Mouse (Mus musculus) intestine, embryonic 16.5 days (tissue): ENCODE results near the gene Rnf38. TPM values are rescaled to one million over a fixed set of nuclear protein-coding genes. Genes with fewer than 3 reads are reported as not detected.

ENCODE experiments used
- ATAC-seq: fragments of 200-750 bp; cut with Nextera tagmentation; 2 replicates; pipeline ENCODE4 v1.8.0; 2017; ENCODE audit warnings: moderate TSS enrichment, moderate library complexity
- H3K27ac ChIP-seq: fragments of 300-500 bp; sonication (generic); 2 replicates; pipeline ENCODE4 v1.5.1; 2014; ENCODE audit warnings: mild to moderate bottlenecking, low read length
- H3K27me3 ChIP-seq: fragments of 300-500 bp; sonication (generic); replicated peaks from 2 replicates; pipeline ENCODE4 v1.6.1; 2014; ENCODE audit warnings: low read length, control low read depth, mixed read lengths; ENCODE audit not compliant: control insufficient read depth, insufficient read depth
- H3K36me3 ChIP-seq: fragments of 300-500 bp; sonication (generic); 2 replicates; pipeline ENCODE4 v1.6.1; 2014; ENCODE audit warnings: low read length, control low read depth; ENCODE audit not compliant: control insufficient read depth, insufficient read depth
- H3K4me1 ChIP-seq: fragments of 300-500 bp; sonication (generic); 2 replicates; pipeline ENCODE4 v1.6.1; 2014; ENCODE audit warnings: low read length, control low read depth, mixed read lengths; ENCODE audit not compliant: control insufficient read depth, insufficient read depth
- H3K4me2 ChIP-seq: fragments of 300-500 bp; sonication (generic); 2 replicates; pipeline ENCODE4 v1.6.1; 2014; ENCODE audit warnings: low read depth, low read length, control low read depth
- H3K4me3 ChIP-seq: fragments of 300-500 bp; sonication (generic); 2 replicates; pipeline ENCODE4 v1.5.1; 2014; ENCODE audit warnings: mild to moderate bottlenecking, low read length
- H3K9ac ChIP-seq: fragments of 300-500 bp; sonication (generic); 2 replicates; pipeline ENCODE4 v1.6.1; 2014; ENCODE audit warnings: low read depth, low read length
- H3K9me3 ChIP-seq: fragments of 300-500 bp; sonication (generic); 2 replicates; pipeline ENCODE4 v1.6.1; 2016; ENCODE audit warnings: low read length, control low read depth; ENCODE audit not compliant: control insufficient read depth
- WGBS: fragments of 180-500 bp; shearing (Covaris S2); extraction: QIAGEN DNeasy Blood & Tissue Kit; methylation state at CpG from one replicate; pipeline ENCODE4 v1.1.7; 2014; 5-methylcytosine and 5-hydroxymethylcytosine counted together
- polyA plus RNA-seq: library from polyadenylated mRNA; unstranded; fragments of >200 nt; fragmentation: Nextera tagmentation; extraction: Ambion mirVana; gene quantifications from 2 replicates; pipeline ENCODE4 v1.2.1, GENCODE M21; 2015

The Rnf38 gene
- polyA plus RNA-seq, 1 experiment from 2014 or later, result 10.3 TPM

- no peak for ATAC-seq
- 10% methylated on average over 13 of the region's 13 CpGs for WGBS
Observed at GRCm38 (mm10) chr4:44251966-44252916, 18.7 kb upstream of the Rnf38 start.

GRCm38 (mm10) chr4:44251521-44251920 is 17.9 kb upstream of the Rnf38 start:
- no peak for ATAC-seq

More at GRCm38 (mm10) chr4:44251966-44252916, 18.7 kb upstream of the Rnf38 start:
- H3K9me3 ChIP-seq, result no peaks in the 10 kb centered on the region
- H3K27ac ChIP-seq, result no peak overlapping the region
- no peak overlapping the region for H3K4me3 ChIP-seq
- H3K27me3 ChIP-seq, result peaks cover 2% of the 10 kb centered on the region; the same call in 1 of the 2 replicates
- no peaks in the 10 kb centered on the region for H3K36me3 ChIP-seq
- no peaks in the 10 kb centered on the region for H3K4me1 ChIP-seq
- H3K4me2 ChIP-seq, result no peak overlapping the region
- no peak overlapping the region for H3K9ac ChIP-seq

GRCm38 (mm10) chr4:44249705-44250104 is 16.1 kb upstream of the Rnf38 start:
- no peaks in the 10 kb centered on the region for H3K4me1 ChIP-seq
- H3K4me3 ChIP-seq, result no peak overlapping the region
- H3K4me2 ChIP-seq, result peak overlapping the region; percentile 32; the same call in 1 of the 2 replicates
- H3K36me3 ChIP-seq, result no peaks in the 10 kb centered on the region
- peak; percentile 62; the same call in 1 of the 2 replicates for ATAC-seq
- H3K9me3 ChIP-seq, result no peaks in the 10 kb centered on the region
- WGBS, result 2% methylated on average over 10 of the region's 10 CpGs
- H3K27ac ChIP-seq, result no peak overlapping the region
- peaks cover 2% of the 10 kb centered on the region; the same call in 1 of the 2 replicates for H3K27me3 ChIP-seq
- H3K9ac ChIP-seq, result no peak overlapping the region

More at GRCm38 (mm10) chr4:44251521-44251920, 17.9 kb upstream of the Rnf38 start:
- no peaks in the 10 kb centered on the region for H3K36me3 ChIP-seq
- H3K9me3 ChIP-seq, result no peaks in the 10 kb centered on the region
- H3K9ac ChIP-seq, result no peak overlapping the region
- H3K27me3 ChIP-seq, result peaks cover 2% of the 10 kb centered on the region; the same call in 1 of the 2 replicates
- H3K4me1 ChIP-seq, result no peaks in the 10 kb centered on the region
- H3K27ac ChIP-seq, result no peak overlapping the region
- H3K4me2 ChIP-seq, result no peak overlapping the region
- WGBS, result 82% methylated on average over 5 of the region's 5 CpGs
- H3K4me3 ChIP-seq, result no peak overlapping the region

DNA sequence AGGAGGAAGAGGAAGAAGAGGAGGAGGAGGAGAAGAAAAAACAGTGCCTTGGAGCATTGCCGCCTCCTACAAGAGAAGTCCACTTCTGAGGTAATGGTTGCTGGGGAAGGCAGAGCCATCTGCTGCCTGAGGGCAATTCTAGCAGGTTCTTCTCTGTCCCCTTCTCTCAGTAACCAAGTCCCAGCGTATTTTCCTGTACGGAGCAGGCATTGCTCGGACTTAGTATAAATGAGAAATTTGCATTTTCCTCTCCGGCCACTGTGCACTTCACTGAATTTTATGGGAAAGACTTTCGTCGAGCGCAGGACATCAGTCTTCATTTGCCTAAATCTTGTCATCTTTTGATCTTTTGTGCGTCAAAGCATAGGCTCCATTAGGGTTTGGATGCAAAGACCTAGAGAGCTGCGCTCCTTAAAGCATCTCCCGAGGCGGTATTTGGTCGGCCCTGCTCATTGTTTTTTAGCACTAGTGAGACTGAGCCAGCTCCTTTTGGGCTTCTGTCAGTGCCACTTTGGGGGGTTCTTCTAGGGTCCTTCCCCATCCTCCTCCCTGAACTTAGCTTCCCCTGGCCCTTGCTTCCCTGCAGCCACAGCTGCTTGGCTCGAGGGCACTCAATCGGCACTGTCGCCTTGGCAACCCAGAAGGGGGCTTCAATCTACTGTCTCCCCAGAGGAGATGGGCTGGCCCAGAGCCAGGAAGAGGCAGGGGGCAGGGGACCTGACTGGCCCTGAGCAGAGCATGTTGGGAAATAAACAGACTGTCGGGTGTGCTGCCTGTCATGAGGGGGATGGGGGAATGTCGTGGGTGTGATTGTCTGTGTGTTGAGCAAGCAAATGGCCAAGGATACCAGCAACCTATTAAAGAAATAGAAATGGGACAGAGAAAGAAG is 13.7 kb upstream of the Rnf38 start:
- Histone ChIP-seq H3K4me1 (no peaks in the 10 kb centered on the region), H3K27me3 (peaks cover 2% of the 10 kb centered on the region; the same call in 1 of the 2 replicates), H3K4me2 (no peak overlapping the region), H3K9ac (no peak overlapping the region), H3K36me3 (no peaks in the 10 kb centered on the region), H3K9me3 (no peaks in the 10 kb centered on the region), H3K4me3 (no peak overlapping the region), H3K27ac (no peak overlapping the region)
- 15% methylated on average over 18 of the region's 18 CpGs for WGBS
- ATAC-seq, result no peak

DNA sequence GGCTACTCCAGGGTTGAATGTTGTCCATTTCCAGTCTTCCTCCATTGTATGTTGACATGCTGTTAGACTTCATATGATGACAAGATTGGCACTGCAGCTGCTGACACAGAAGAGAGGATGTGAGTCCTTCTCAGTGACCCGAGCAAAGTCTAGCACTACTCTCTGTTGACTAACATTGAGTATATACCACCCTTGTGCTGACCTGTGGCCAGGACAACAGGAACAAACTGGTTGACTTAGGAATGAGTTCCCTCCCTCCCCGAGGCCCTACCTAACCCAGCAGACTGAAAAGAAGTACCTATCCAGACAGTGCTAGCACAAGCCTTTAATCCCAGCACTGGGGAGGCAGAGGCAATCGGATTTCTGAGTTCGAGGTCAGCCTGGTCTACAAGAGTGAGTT is 12.7 kb upstream of the Rnf38 start:
- no peaks in the 10 kb centered on the region for H3K9me3 ChIP-seq
- 83% methylated on average over 4 of the region's 4 CpGs for WGBS
- no peak overlapping the region for H3K27ac ChIP-seq
- H3K9ac ChIP-seq, result no peak overlapping the region
- ATAC-seq, result no peak
- no peaks in the 10 kb centered on the region for H3K4me1 ChIP-seq
- H3K4me3 ChIP-seq, result no peak overlapping the region
- H3K27me3 ChIP-seq, result peaks cover 2% of the 10 kb centered on the region; the same call in 1 of the 2 replicates
- no peaks in the 10 kb centered on the region for H3K36me3 ChIP-seq
- H3K4me2 ChIP-seq, result no peak overlapping the region

DNA sequence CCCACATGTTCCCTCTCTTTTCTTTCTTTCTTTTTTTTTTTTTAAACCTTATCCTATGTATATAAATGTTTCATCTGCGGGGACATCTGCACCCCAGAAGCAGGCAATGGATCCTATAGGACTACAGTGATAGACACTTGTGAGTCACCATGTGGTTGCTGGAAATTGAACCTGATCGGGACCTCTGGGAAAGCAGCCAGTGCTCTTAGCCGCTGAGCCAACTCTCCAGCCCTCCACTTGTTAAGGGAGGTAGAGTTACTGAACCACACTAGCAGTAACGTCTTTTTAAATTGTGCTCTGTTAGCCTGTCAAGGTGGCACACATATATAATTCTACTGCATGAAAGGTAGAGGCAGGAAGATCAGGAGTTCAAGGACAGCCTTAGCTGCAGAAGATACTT is 8.0 kb upstream of the Rnf38 start:
- no peak overlapping the region for H3K4me3 ChIP-seq
- ATAC-seq, result no peak
- H3K4me1 ChIP-seq, result no peaks in the 10 kb centered on the region
- H3K27me3 ChIP-seq, result no peaks in the 10 kb centered on the region
- no peaks in the 10 kb centered on the region for H3K36me3 ChIP-seq
- no peaks in the 10 kb centered on the region for H3K9me3 ChIP-seq
- no peak overlapping the region for H3K9ac ChIP-seq
- 66% methylated on average over 4 of the region's 4 CpGs for WGBS
- H3K27ac ChIP-seq, result no peak overlapping the region
- no peak overlapping the region for H3K4me2 ChIP-seq

GRCm38 (mm10) chr4:44235946-44236345 is 2.4 kb upstream of the Rnf38 start:
- H3K27ac ChIP-seq, result no peak overlapping the region
- 76% methylated on average over 2 of the region's 2 CpGs for WGBS
- no peaks in the 10 kb centered on the region for H3K36me3 ChIP-seq
- H3K9me3 ChIP-seq, result no peaks in the 10 kb centered on the region
- H3K9ac ChIP-seq, result no peak overlapping the region
- no peak overlapping the region for H3K4me2 ChIP-seq
- no peak for ATAC-seq
- H3K27me3 ChIP-seq, result no peaks in the 10 kb centered on the region
- H3K4me1 ChIP-seq, result peaks cover 18% of the 10 kb centered on the region
- H3K4me3 ChIP-seq, result no peak overlapping the region

- H3K9me3 ChIP-seq, result no peaks in the 10 kb centered on the region
- peak overlapping the region; percentile 83 for H3K4me3 ChIP-seq
- peaks cover 18% of the 10 kb centered on the region for H3K4me1 ChIP-seq
- peak overlapping the region; percentile 93 for H3K4me2 ChIP-seq
- no peaks in the 10 kb centered on the region for H3K36me3 ChIP-seq
- H3K27ac ChIP-seq, result peak overlapping the region; percentile 96
- H3K9ac ChIP-seq, result peak overlapping the region; percentile 87
- H3K27me3 ChIP-seq, result no peaks in the 10 kb centered on the region
- WGBS, result under 1% methylated on average over 51 of the region's 62 CpGs
- ATAC-seq, result peak; percentile 100
Observed at GRCm38 (mm10) chr4:44234004-44234866, 646 bp upstream of the Rnf38 start.
